Mouse (Mus musculus): ENCODE measurements at regions not wholly inside any gene's neighbourhood (a gene's known extent, or its start where the extent isn't known, plus 50 kb on each side); places are given as distances from the start of the nearest gene placed in this dataset.
A peak's percentile ranks its signal among the peaks of the same experiment; 100 is the strongest.

DNA sequence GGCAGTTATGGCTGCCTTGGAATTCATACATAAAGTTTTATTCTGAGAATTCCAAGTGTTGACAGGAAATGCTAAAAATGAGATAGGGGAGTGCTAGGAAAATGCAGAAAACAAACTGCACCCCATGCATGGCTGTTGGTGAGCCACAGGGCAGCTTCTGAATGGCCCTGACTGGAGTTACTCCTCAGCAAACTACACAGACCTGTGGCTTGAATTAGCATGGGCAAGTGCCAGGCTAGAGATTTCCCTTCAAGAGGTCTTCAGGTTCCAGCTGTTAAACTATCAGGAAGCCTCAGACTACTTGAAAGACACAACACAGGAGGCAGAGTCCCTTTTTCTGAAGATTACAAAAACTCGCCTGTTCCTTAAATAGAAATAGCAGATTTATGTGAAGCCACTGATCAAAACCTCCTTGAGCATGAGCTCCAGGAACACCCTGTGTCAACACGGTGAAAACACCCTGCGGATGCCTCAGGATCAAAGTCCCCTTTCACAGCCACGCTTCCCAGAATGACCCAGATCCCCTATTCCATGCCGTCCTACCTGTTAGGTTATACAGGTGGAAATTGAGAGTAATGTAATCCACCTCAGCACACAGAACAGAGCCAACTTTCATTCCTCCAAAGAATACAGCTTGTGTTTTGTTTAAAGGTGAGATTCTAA lies 217.9 kb upstream of the Impg1 start:
- DNase-seq: no peak

DNA sequence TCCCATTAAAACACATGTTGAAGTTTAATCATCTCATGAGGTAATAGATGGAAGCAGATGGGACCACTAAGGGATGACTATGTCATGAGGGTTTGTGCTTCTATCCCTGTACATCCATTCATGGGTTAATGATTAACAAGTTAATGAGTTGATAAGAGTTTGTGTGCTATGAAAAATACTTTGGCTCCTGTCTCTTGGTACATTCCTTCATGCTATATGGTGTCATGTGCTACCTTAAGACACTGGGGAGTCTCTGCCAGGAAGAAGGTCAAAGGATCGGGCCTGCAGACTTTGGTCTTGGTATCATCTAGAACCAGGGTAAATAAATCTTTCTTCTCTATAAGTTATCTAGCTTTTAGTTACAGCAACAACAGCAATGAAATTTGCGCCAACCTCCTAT lies 216.4 kb upstream of the Impg1 start:
- no peak for DNase-seq

DNA sequence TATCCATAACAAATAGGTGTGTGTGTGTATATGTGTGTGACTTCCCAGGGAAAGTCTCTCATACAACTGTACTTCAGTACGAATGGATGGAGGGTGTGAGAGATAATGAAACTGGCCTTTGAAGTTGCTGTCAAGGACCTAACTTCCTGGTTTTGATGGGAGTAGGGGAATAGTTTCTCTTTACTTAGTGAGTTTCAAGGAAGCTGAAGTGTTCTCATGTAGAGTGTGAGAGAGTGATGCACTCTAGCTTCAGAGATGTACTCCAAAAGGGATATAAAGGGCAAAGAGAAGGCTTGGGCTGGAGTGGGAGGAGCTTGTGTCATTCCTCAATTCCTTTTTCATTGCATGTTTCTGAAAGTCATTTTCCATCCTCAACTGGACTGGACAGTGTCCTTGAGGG lies 206.2 kb upstream of the Impg1 start:
- no peak for DNase-seq

DNA sequence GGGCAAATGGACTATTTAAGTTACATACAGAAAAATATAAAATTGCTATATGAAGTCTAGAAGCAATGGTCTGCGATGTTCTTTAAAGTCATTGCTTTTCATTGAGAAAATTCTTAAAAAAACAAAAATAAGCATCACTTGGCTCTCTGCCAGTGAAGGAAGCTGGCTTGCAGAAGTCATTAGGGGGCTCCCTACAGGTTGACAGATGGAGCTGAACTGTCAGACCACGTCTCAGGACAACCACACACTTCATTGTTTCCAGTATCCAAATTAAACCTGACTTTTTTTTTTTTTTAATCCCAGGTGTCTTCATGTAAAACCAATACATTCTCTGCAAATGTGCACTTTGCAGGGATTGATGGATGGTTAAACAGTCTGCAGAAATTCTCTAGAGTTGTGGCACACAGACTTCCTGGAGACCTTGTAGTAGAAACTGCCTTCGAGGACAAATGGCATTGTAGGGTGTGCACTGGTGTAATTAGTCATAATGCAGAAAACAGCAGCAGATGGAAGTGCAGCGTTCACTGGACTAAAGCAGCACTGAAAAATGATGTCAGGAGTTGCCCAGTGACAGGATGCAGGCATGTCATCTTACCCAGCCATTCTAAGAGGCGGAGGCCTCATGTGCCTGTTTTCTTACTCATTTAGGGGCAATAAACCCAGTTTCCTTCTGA lies 203.4 kb upstream of the Impg1 start:
- DNase-seq: no peak

DNA sequence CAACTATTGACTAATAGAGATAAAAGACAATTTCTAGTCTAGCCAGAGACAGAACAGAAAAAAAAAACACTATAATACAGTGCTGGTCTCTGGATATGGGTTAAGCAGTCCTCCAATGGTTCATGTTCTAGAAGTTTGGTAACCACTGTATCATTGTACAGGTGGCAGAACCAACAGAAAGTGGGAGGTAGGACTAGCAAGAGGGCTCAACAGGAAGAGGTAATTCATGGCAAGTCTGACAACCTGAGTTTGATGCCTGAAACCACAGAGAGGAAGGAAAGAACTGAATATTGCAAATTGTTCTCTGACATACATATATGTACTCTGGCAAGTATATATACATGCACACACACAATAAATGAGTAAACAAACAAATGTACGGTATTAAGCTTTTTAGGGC lies 193.5 kb upstream of the Impg1 start:
- no peak for DNase-seq

DNA sequence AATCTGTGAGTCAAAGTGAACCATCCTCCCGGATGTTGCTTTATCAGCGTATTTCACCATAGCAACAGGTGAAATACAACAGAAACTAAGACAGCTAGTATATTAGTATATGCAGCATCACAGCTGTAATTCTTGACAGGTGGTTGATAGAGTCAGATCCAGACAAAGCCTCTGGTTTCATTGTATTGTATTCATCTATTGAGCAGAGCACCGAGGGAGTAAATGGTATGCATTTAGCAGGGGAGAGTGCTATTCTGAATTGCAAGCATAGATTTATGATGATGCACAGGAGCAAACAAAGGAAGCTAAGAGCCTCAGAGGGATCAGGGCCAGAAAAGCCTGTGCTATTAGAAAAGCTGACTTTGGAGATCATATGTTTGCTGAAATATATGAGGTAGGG lies 149.8 kb upstream of the Impg1 start:
- DNase-seq: no peak

DNA sequence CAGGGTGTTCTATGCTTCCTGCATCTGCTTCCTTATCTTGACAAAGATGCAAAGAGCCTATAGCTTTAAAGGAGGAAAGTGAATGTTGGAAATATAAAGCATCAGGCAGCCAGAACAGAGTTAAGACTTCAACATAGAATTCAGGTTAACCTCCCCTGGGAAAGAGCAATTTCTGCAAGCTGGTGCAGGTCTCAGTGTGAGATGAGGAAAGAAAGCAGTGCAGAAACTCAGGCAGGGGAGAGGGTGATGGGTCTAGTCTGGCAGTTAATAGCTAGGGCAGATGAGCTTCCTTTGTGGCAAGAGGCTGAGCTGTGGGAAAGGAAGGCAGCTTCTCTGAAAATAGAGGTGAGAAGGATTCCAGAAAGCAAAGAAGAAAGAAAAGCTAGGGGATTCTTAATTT lies 134.7 kb upstream of the Impg1 start:
- no peak for DNase-seq

DNA sequence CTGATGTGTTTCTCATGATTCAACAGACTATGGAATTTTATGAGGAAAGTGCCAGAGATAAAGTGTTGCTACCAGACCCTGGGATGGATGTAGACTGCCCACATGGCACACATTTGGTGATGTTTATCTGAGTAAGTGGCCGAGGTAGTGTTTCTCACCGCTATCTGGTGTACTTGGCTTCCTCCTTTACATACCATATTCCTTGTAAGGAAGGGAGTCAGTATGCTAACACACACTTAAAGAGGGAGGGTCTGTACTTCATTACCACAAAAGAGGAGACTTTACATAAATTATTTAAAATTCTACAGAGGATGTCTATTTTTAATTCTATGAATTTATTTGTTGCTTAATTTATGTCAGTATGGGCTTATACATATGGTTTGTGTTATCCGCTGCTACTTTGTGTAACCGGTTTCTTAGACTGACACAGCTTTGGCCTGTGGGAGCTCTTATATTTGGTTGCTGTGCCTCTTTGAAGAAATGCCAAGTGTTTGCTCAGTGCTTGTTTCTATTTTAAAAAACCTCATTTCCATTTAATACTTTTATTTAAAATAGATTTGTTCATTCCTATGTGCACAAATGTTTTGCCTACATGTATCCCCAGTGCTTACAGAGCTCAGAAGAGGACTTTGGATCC lies 100.2 kb upstream of the Impg1 start:
- no peak for DNase-seq

DNA sequence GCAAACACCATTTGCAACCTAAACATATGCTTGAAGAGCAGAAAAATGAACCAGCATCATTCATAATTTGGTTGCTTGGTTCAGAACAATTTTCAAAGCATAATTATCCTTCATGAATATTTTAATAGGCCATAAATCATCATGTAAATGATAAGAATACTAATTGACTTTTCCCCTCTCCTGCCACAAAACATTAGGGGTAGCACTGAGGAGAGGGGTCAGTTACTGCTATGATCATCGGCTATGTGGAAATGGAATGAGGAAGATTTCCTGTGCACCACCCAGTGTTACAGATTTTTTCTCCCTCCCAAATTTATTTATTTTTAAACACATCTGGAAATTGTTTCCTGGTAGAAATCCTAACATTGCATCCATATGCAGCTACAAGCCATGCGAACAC lies 98.4 kb upstream of the Impg1 start:
- no peak for DNase-seq

DNA sequence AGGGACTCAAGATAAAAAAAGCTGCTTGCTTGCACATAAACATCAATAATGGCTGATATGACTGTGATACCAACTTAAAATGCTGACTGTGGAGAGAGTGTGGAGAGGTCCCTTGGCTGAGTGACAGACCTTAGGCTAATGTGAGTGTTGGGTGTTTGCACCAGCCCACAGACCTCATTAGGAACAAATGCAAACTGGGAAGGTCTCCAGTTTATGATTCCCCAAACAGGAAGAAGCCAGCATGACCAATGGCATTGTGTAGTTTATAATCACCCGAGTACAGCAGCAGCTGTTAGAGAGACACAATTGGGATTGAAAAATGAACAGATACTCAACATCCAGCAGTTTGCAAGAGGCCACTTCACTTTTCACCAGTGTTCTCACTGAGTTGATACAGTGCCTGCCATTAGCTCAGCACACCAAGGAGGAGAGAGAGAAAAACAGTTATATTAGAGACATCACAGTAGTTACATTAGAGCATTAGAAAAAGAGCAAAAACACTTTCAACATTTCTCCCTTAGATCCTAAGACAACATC lies 90.3 kb upstream of the Impg1 start:
- peak in 1 of 2 experiments; percentile 10 for DNase-seq
